Mouse (Mus musculus): Measurements from ENCODE around the gene Foxj2.

Gene Foxj2

GRCm38 (mm10) chr6:122811771-122812600, 7.7 kb upstream of the Foxj2 start:
- DNase-seq (ENCODE audit: extremely low read depth, insufficient read length, low spot score) = no peak

DNA sequence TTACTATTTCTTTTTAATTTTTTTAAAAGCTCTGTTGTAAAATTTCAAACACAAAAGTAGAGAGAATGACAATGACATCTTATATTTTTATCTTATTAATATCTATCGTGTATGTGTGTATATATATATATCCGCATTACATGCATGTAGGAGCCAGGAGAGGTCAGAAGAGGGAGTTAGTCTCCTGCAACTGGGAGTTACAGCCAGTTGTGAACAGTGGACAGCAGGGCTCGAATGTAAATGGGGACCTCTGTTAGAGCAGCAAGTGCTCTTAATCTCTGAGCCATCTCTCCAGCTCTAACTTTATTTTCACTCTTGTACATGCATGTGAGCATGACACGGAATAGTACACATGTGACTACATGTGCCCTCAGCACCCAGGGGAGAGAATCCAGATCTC, 7.0 kb upstream of the Foxj2 start:
- no peak for DNase-seq (ENCODE audit: extremely low read depth, insufficient read length, low spot score)

- no peak for DNase-seq (ENCODE audit: extremely low read depth, insufficient read length, low spot score)
Measured at GRCm38 (mm10) chr6:122813640-122814039, 6.1 kb upstream of the Foxj2 start.

DNA sequence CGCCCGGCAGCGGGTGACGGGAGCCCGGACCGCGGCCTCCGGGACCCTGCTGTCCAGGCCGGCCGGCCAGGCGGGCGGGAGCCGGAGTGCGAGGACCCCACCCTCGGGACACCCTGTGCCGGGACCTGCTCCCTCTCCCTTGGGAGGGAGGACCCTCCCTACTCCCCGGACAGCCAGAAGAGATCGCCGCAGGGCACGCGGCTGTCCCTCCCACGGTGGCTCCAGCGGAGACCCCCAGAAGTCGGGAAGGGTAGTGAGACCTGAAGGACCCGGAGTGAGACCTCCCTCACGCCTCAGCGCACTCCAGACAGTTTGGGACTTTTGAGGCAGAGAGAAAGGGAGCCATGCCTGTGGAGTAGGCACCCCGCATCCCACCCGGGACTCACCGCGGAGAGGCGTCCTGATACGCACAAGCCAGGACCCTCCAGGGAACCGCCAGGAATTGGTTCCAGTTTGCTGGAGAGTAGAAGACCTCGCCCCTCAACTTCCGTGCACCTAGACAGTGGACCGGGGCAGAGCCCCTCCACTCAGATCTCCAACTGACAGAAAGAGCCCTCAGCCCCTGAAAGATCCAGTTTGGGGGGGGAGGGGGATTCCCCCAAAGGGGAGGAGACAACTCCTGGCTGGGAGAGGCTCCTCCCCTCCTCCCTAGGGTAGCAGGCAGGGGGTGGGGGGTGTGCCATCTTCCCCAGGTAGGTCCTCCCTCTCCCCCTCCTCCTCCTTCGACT, 521 bp downstream of the Foxj2 start:
- DNase-seq (ENCODE audit: extremely low read depth, insufficient read length, low spot score) = no peak

GRCm38 (mm10) chr6:122820799-122821650, 1.3 kb downstream of the Foxj2 start:
- no peak for DNase-seq (ENCODE audit: extremely low read depth, insufficient read length, low spot score)

DNA sequence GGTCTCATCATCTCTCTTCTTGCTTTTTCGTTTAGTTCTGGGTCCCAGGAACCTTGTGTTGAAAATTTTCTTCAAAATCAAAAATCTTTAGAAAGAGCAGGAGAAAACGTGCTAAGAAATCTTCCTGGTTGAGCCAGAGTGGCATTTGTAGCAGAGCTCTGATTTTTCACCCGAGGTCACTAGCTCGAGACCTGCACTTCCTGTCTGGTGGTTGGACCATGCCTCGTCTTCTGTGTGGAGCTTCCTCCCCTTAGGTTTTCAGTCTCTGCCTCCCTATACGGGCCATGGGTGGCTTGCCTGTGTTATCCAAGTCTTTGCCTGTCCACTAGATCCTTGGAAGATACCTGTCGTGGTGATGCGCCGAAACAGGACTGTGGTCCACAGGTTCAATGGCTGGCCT, 2.1 kb downstream of the Foxj2 start:
- no peak for DNase-seq (ENCODE audit: extremely low read depth, insufficient read length, low spot score)

- DNase-seq (ENCODE audit: extremely low read depth, insufficient read length, low spot score) = no peak
Measured at GRCm38 (mm10) chr6:122824086-122824485, 4.4 kb downstream of the Foxj2 start.

DNA sequence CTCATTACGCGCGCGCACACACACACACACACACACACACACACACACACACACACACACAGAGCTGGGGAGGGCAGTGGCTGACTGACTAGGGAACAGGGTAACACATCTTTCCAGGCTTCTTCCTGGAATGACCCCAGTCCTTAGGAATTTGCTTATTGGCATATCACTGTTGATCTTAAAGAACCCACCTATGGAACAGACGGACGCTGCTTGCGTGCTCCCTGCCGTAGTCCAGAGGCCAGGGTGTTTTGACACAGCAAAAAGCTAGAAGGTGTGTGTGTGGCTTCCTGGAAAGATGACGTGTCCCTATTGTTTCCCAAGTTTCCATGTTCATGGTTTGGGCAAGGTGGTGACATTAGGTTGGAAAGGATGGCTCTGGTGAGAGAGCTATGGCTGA, 5.5 kb downstream of the Foxj2 start:
- DNase-seq (ENCODE audit: extremely low read depth, insufficient read length, low spot score) = no peak

DNA sequence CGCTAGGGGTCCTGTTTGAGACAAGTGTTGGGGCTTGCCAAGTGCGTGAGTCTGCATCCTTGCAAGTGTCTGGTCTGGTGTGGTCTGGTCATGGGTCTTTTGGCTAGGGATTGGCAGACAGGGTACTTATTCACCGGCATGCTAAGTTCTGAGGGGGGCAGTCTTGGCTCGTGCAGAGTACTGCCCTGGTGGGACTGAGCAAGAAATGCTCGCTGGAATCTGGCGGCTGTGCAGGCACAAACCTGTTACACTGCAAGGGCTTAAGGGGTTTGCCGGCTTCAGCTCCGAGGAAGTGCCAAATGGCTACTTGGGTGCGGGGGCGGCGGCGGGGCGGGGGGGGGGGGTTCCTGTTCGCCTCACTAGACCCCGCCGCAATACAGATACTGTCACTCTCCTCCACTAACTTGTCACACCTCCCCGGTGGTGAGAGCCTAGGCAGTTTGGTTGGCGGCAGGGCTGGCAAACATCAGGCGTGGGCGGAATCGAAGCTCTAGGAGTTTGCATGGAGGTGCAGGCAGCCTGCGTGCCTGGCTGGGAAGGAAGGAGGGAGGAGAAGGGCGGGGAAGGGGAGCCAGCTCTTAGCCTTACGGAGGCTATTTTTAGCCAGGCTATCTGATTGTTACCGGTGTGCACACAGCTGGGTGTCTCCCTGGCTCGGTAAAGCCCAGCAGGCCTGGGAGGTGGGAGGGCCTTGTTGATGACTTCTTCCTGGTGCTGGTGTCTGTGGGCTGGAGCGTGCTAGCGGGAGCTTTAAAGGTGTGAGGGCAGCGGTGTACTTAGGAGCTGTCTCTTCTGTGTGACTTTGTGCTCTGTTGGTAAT, 6.4 kb downstream of the Foxj2 start:
- DNase-seq (ENCODE audit: extremely low read depth, insufficient read length, low spot score) = peak; percentile 48

GRCm38 (mm10) chr6:122828086-122828485, 8.4 kb downstream of the Foxj2 start:
- no peak for DNase-seq (ENCODE audit: extremely low read depth, insufficient read length, low spot score)

GRCm38 (mm10) chr6:122832880-122833279, 13.2 kb downstream of the Foxj2 start:
- no peak for DNase-seq (ENCODE audit: extremely low read depth, insufficient read length, low spot score)

- DNase-seq (ENCODE audit: extremely low read depth, insufficient read length, low spot score) = no peak
Measured at GRCm38 (mm10) chr6:122834365-122834764, 14.7 kb downstream of the Foxj2 start.

GRCm38 (mm10) chr6:122836974-122837373, 17.3 kb downstream of the Foxj2 start:
- no peak for DNase-seq (ENCODE audit: extremely low read depth, insufficient read length, low spot score)

- no peak for DNase-seq (ENCODE audit: extremely low read depth, insufficient read length, low spot score)
Measured at GRCm38 (mm10) chr6:122837539-122837938, 17.8 kb downstream of the Foxj2 start.

- DNase-seq (ENCODE audit: extremely low read depth, insufficient read length, low spot score) = no peak
Measured at GRCm38 (mm10) chr6:122843759-122844158, 24.0 kb downstream of the Foxj2 start.

DNA sequence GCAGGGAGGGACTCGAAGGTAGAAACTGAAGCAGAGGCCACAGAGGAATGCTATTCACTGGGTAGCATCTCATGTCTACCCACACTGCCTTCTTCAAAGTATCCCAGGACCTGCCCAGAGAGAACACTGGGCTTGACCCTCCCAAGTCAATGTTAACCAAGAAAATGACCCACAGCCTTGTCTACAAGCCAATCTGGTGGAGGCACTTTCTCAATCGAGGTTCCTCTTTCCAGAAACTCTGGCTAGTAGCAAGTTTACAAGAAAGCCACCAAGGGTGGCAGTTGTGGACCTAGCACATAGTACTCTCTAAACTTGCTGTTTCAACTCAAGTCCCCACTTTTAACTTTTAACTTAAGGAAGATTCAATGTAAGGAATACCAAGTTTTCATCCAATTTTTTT, 33.0 kb downstream of the Foxj2 start:
- no peak for DNase-seq (ENCODE audit: extremely low read depth, insufficient read length, low spot score)

- no peak for DNase-seq (ENCODE audit: extremely low read depth, insufficient read length, low spot score)
Measured at GRCm38 (mm10) chr6:122854552-122854951, 34.8 kb downstream of the Foxj2 start.

DNA sequence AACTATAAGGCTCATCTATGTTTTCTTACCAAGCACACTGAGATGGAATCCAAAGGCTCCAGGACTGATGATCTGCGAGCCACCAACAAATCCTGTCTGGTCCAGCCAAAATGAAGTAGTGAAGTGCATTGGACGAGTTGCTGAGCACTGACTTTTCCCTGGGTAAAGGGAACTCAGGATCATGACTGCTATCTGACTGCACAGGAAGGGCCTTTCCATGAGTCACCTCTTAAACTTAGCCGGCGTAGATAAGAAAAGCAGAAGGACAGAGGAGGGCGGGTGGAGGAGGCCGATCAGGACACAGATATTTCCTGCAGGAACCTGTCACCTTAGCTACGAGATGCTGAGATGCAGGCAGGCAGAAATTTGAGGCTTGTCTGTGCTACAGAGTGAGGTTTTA, 36.2 kb downstream of the Foxj2 start, which contains the start of gene C3ar1:
Gene C3ar1, minus strand, starts transcription at position 207 of the 400 bp plus-strand sequence.
- DNase-seq (ENCODE audit: extremely low read depth, insufficient read length, low spot score) = no peak

GRCm38 (mm10) chr6:122862434-122862833, 42.7 kb downstream of the Foxj2 start:
- no peak for DNase-seq (ENCODE audit: extremely low read depth, insufficient read length, low spot score)

- DNase-seq (ENCODE audit: extremely low read depth, insufficient read length, low spot score) = no peak
Measured at GRCm38 (mm10) chr6:122862871-122863270, 43.2 kb downstream of the Foxj2 start.

Measured in 3134 (cell line).